Mouse (Mus musculus): ENCODE results near the gene Lrriq1. TPM values are rescaled to one million over a fixed set of nuclear protein-coding genes. Genes with fewer than 3 reads are reported as not detected.

Lrriq1 gene
- polyA plus RNA-seq, 1 experiment from 2014 or later: 0.14 TPM

GRCm38 (mm10) chr10:103144927-103145768 lies 91.0 kb downstream of the Lrriq1 start:
- no peaks in the 10 kb centered on the region for H3K27me3 ChIP-seq (ENCODE audit: control insufficient read depth, insufficient read depth, low read length)
- H3K4me1 ChIP-seq (ENCODE audit: control insufficient read depth in 2 of 2, insufficient read depth in 2 of 2, low read length in 2 of 2): no peaks in the 10 kb centered on the region
- ATAC-seq (ENCODE audit: insufficient number of reproducible peaks, insufficient read depth, low FRiP score, low read depth): no peak
- H3K27ac ChIP-seq (replicated peaks in 1 of 2; ENCODE audit: control insufficient read depth in 1 of 2, insufficient read depth in 1 of 2, low read depth in 2 of 2, low read length in 2 of 2): no peak overlapping the region
- 68% methylated on average over 11 of the region's 11 CpGs for WGBS
- no peaks in the 10 kb centered on the region for H3K36me3 ChIP-seq (ENCODE audit: control insufficient read depth, insufficient read depth, low read length)
- no peak overlapping the region for H3K9ac ChIP-seq (ENCODE audit: low read length)
- no peaks in the 10 kb centered on the region for H3K9me3 ChIP-seq (ENCODE audit: control insufficient read depth, low read length)
- H3K4me3 ChIP-seq (ENCODE audit: control insufficient read depth in 1 of 2, insufficient read depth in 1 of 2, low read depth in 1 of 2, low read length in 2 of 2): no peak overlapping the region
- no peak overlapping the region for H3K4me2 ChIP-seq (ENCODE audit: low read length)

DNA sequence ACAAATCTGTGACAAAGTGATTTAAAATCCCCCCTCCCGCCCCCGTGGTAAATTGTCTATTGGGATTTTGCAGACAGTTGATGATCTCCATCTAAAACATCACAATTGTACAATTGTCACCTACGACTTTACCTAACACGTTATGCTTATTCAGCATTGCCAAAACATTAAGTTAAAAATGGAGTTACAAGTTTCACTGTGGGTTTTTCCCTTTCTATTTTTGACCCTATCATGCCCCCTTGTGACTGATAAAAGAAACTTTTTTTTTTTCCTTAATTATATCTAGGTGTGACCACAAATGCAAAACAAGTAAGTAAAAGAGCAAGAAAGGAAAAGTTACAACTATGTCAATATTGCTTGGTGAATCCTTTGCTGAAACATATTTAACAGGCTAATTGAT lies 93.6 kb downstream of the Lrriq1 start:
- 60% methylated on average over 4 of the region's 4 CpGs for WGBS
- Histone ChIP-seq H3K36me3 (ENCODE audit: control insufficient read depth, insufficient read depth, low read length) (no peaks in the 10 kb centered on the region), H3K4me3 (ENCODE audit: control insufficient read depth in 1 of 2, insufficient read depth in 1 of 2, low read depth in 1 of 2, low read length in 2 of 2) (no peak overlapping the region), H3K9me3 (ENCODE audit: control insufficient read depth, low read length) (no peaks in the 10 kb centered on the region), H3K4me1 (ENCODE audit: control insufficient read depth in 2 of 2, insufficient read depth in 2 of 2, low read length in 2 of 2) (no peaks in the 10 kb centered on the region), H3K4me2 (ENCODE audit: low read length) (no peak overlapping the region), H3K27ac (replicated peaks in 1 of 2; ENCODE audit: control insufficient read depth in 1 of 2, insufficient read depth in 1 of 2, low read depth in 2 of 2, low read length in 2 of 2) (no peak overlapping the region), H3K27me3 (ENCODE audit: control insufficient read depth, insufficient read depth, low read length) (no peaks in the 10 kb centered on the region), H3K9ac (ENCODE audit: low read length) (no peak overlapping the region)
- no peak for ATAC-seq (ENCODE audit: insufficient number of reproducible peaks, insufficient read depth, low FRiP score, low read depth)

DNA sequence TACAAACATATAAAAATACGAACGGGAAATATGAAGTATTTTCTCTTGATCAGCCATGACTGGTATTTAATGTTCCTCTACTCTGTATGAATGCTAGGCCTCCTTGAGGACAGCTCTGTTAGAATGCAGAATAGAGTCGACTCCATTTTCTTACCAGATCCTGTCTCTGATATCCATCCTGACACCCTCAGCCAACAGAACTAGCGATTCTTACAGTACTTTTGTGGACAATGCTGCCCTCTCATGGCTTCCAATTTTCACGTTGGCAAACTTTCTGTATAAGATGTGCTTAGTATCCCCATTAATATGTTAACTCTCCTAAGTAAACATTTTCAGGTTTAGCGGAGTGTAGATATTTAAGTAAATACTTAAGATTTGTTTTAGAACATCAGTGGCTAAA lies 94.6 kb downstream of the Lrriq1 start:
- WGBS: 41% methylated on average over 6 of the region's 6 CpGs

GRCm38 (mm10) chr10:103140609-103141008 lies 95.5 kb downstream of the Lrriq1 start:
- Histone ChIP-seq H3K4me3 (ENCODE audit: control insufficient read depth in 1 of 2, insufficient read depth in 1 of 2, low read depth in 1 of 2, low read length in 2 of 2) (no peak overlapping the region), H3K9ac (ENCODE audit: low read length) (no peak overlapping the region), H3K4me2 (ENCODE audit: low read length) (no peak overlapping the region), H3K27me3 (ENCODE audit: control insufficient read depth, insufficient read depth, low read length) (no peaks in the 10 kb centered on the region), H3K9me3 (ENCODE audit: control insufficient read depth, low read length) (no peaks in the 10 kb centered on the region), H3K27ac (replicated peaks in 1 of 2; ENCODE audit: control insufficient read depth in 1 of 2, insufficient read depth in 1 of 2, low read depth in 2 of 2, low read length in 2 of 2) (no peak overlapping the region), H3K36me3 (ENCODE audit: control insufficient read depth, insufficient read depth, low read length) (no peaks in the 10 kb centered on the region), H3K4me1 (ENCODE audit: control insufficient read depth in 2 of 2, insufficient read depth in 2 of 2, low read length in 2 of 2) (no peaks in the 10 kb centered on the region)
- ATAC-seq (ENCODE audit: insufficient number of reproducible peaks, insufficient read depth, low FRiP score, low read depth): no peak
- WGBS: 67% methylated on average over 8 of the region's 8 CpGs

More for the DNA sequence above, 94.6 kb downstream of the Lrriq1 start:
- H3K27me3 ChIP-seq (ENCODE audit: control insufficient read depth, insufficient read depth, low read length): no peaks in the 10 kb centered on the region
- no peaks in the 10 kb centered on the region for H3K9me3 ChIP-seq (ENCODE audit: control insufficient read depth, low read length)
- H3K4me1 ChIP-seq (ENCODE audit: control insufficient read depth in 2 of 2, insufficient read depth in 2 of 2, low read length in 2 of 2): no peaks in the 10 kb centered on the region
- no peak overlapping the region for H3K9ac ChIP-seq (ENCODE audit: low read length)
- H3K27ac ChIP-seq (replicated peaks in 1 of 2; ENCODE audit: control insufficient read depth in 1 of 2, insufficient read depth in 1 of 2, low read depth in 2 of 2, low read length in 2 of 2): no peak overlapping the region
- H3K4me3 ChIP-seq (ENCODE audit: control insufficient read depth in 1 of 2, insufficient read depth in 1 of 2, low read depth in 1 of 2, low read length in 2 of 2): no peak overlapping the region
- ATAC-seq (ENCODE audit: insufficient number of reproducible peaks, insufficient read depth, low FRiP score, low read depth): no peak
- no peaks in the 10 kb centered on the region for H3K36me3 ChIP-seq (ENCODE audit: control insufficient read depth, insufficient read depth, low read length)
- H3K4me2 ChIP-seq (ENCODE audit: low read length): no peak overlapping the region

- H3K4me3 ChIP-seq (ENCODE audit: control insufficient read depth in 1 of 2, insufficient read depth in 1 of 2, low read depth in 1 of 2, low read length in 2 of 2): no peak overlapping the region
- H3K36me3 ChIP-seq (ENCODE audit: control insufficient read depth, insufficient read depth, low read length): no peaks in the 10 kb centered on the region
- 65% methylated on average over 6 of the region's 6 CpGs for WGBS
- no peaks in the 10 kb centered on the region for H3K4me1 ChIP-seq (ENCODE audit: control insufficient read depth in 2 of 2, insufficient read depth in 2 of 2, low read length in 2 of 2)
- H3K27me3 ChIP-seq (ENCODE audit: control insufficient read depth, insufficient read depth, low read length): no peaks in the 10 kb centered on the region
- H3K9me3 ChIP-seq (ENCODE audit: control insufficient read depth, low read length): no peaks in the 10 kb centered on the region
- ATAC-seq (ENCODE audit: insufficient number of reproducible peaks, insufficient read depth, low FRiP score, low read depth): no peak
- H3K4me2 ChIP-seq (ENCODE audit: low read length): no peak overlapping the region
- H3K27ac ChIP-seq (replicated peaks in 1 of 2; ENCODE audit: control insufficient read depth in 1 of 2, insufficient read depth in 1 of 2, low read depth in 2 of 2, low read length in 2 of 2): no peak overlapping the region
- H3K9ac ChIP-seq (ENCODE audit: low read length): no peak overlapping the region
Measured at GRCm38 (mm10) chr10:103114629-103115028, 121.5 kb downstream of the Lrriq1 start.

DNA sequence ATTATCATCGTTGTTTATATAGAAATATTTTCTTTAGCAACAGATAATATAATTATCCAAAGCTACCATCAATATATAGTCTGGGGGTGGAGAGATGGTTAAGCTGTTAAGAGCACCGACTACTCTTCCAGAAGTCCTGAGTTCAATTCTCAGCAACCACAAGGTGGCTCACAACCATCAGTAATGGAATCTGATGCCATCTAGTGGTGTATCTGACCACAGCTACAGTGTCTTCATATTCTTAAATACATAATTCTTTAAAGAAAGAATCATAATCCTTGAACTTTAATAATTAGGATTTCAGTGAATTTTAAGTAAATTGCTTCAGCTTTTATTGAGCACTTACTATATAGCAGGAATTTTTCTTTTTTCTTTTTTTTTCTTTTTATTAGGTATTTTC lies 128.0 kb downstream of the Lrriq1 start:
- 86% methylated on average over 2 of the region's 2 CpGs for WGBS
- ATAC-seq (ENCODE audit: insufficient number of reproducible peaks, insufficient read depth, low FRiP score, low read depth): no peak
- Histone ChIP-seq H3K9me3 (ENCODE audit: control insufficient read depth, low read length) (no peaks in the 10 kb centered on the region), H3K27ac (replicated peaks in 1 of 2; ENCODE audit: control insufficient read depth in 1 of 2, insufficient read depth in 1 of 2, low read depth in 2 of 2, low read length in 2 of 2) (no peak overlapping the region), H3K4me1 (ENCODE audit: control insufficient read depth in 2 of 2, insufficient read depth in 2 of 2, low read length in 2 of 2) (no peaks in the 10 kb centered on the region), H3K4me2 (ENCODE audit: low read length) (no peak overlapping the region), H3K9ac (ENCODE audit: low read length) (no peak overlapping the region), H3K27me3 (ENCODE audit: control insufficient read depth, insufficient read depth, low read length) (no peaks in the 10 kb centered on the region), H3K36me3 (ENCODE audit: control insufficient read depth, insufficient read depth, low read length) (no peaks in the 10 kb centered on the region), H3K4me3 (ENCODE audit: control insufficient read depth in 1 of 2, insufficient read depth in 1 of 2, low read depth in 1 of 2, low read length in 2 of 2) (no peak overlapping the region)

DNA sequence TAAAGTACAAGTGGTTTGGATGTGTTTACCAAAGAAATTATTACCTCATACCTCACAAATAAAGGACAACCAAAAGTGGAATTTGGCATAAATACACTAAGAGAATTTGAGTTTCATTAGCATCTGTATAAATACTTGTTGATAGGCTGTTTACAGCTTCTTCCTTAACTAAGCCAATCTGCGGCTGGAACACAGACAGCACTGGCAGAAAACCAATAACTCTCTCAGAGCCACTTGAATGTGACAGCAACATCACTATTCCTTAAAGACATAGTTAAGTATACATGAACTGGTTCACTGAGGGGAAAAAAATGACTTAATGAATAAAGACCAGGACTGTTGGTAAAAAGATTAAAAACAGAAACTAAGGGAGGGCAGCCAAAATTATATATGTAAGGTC lies 150.0 kb downstream of the Lrriq1 start:
- H3K4me2 ChIP-seq (ENCODE audit: low read length): no peak overlapping the region
- H3K36me3 ChIP-seq (ENCODE audit: control insufficient read depth, insufficient read depth, low read length): no peaks in the 10 kb centered on the region
- H3K9ac ChIP-seq (ENCODE audit: low read length): no peak overlapping the region
- H3K4me3 ChIP-seq (ENCODE audit: control insufficient read depth in 1 of 2, insufficient read depth in 1 of 2, low read depth in 1 of 2, low read length in 2 of 2): no peak overlapping the region
- 52% methylated on average over 1 of the region's 1 CpGs for WGBS
- no peak overlapping the region for H3K27ac ChIP-seq (replicated peaks in 1 of 2; ENCODE audit: control insufficient read depth in 1 of 2, insufficient read depth in 1 of 2, low read depth in 2 of 2, low read length in 2 of 2)
- no peaks in the 10 kb centered on the region for H3K27me3 ChIP-seq (ENCODE audit: control insufficient read depth, insufficient read depth, low read length)
- H3K4me1 ChIP-seq (ENCODE audit: control insufficient read depth in 2 of 2, insufficient read depth in 2 of 2, low read length in 2 of 2): no peaks in the 10 kb centered on the region
- H3K9me3 ChIP-seq (ENCODE audit: control insufficient read depth, low read length): no peaks in the 10 kb centered on the region
- ATAC-seq (ENCODE audit: insufficient number of reproducible peaks, insufficient read depth, low FRiP score, low read depth): no peak

GRCm38 (mm10) chr10:103049593-103049992 lies 186.5 kb downstream of the Lrriq1 start:
- H3K9ac ChIP-seq (ENCODE audit: low read length): no peak overlapping the region
- H3K36me3 ChIP-seq (ENCODE audit: control insufficient read depth, insufficient read depth, low read length): no peaks in the 10 kb centered on the region
- no peak overlapping the region for H3K4me3 ChIP-seq (ENCODE audit: control insufficient read depth in 1 of 2, insufficient read depth in 1 of 2, low read depth in 1 of 2, low read length in 2 of 2)
- no peak overlapping the region for H3K27ac ChIP-seq (replicated peaks in 1 of 2; ENCODE audit: control insufficient read depth in 1 of 2, insufficient read depth in 1 of 2, low read depth in 2 of 2, low read length in 2 of 2)
- no peak overlapping the region for H3K4me2 ChIP-seq (ENCODE audit: low read length)
- no peaks in the 10 kb centered on the region for H3K27me3 ChIP-seq (ENCODE audit: control insufficient read depth, insufficient read depth, low read length)
- 78% methylated on average over 2 of the region's 2 CpGs for WGBS
- H3K4me1 ChIP-seq (ENCODE audit: control insufficient read depth in 2 of 2, insufficient read depth in 2 of 2, low read length in 2 of 2): no peaks in the 10 kb centered on the region
- H3K9me3 ChIP-seq (ENCODE audit: control insufficient read depth, low read length): no peaks in the 10 kb centered on the region
- no peak for ATAC-seq (ENCODE audit: insufficient number of reproducible peaks, insufficient read depth, low FRiP score, low read depth)
